Mouse (Mus musculus): ENCODE measurements around the gene Por.

- TF ChIP-seq CTCF (IDR thresholded peaks at IDR 0.05; ENCODE audit: extremely low read depth, insufficient read depth, low read length) = no peak
- TF ChIP-seq POLR2A (IDR thresholded peaks at IDR 0.05; ENCODE audit: extremely low read depth, insufficient read depth, low read length) = no peak
These were observed 106.7 kb downstream of the Por start for GRCm38 (mm10) chr5:135776546-135776945.

All from cortical plate, adult 2 months (tissue).